Mouse (Mus musculus) limb, embryonic 11.5 days (tissue): Measurements from ENCODE around the gene Ints7. TPM values are rescaled to one million over a fixed set of nuclear protein-coding genes. Genes with fewer than 3 reads are reported as not detected.

Experiments
- ATAC-seq: fragments of 200-750 bp; cut with Nextera tagmentation; 2 replicates; pipeline ENCODE4 v1.8.0; 2017; ENCODE audit warnings: low read depth; ENCODE audit not compliant: insufficient number of reproducible peaks, low FRiP score, low TSS enrichment
- DNase-seq: peaks from one replicate; pipeline ENCODE4 v3.0.0-alpha.2; 2015; ENCODE audit warnings: low spot score
- H3K27ac ChIP-seq: fragments of 300-500 bp; sonication (generic); replicated peaks from 2 replicates; pipeline ENCODE4 v1.5.1; 2014; ENCODE audit warnings: low read depth, mild to moderate bottlenecking, low read length
- H3K27me3 ChIP-seq: fragments of 300-500 bp; sonication (generic); 2 replicates; pipeline ENCODE4 v1.6.1; 2014; ENCODE audit warnings: mild to moderate bottlenecking, low read length, mixed read lengths; ENCODE audit not compliant: control insufficient read depth, insufficient read depth
- H3K36me3 ChIP-seq: fragments of 300-500 bp; sonication (generic); 2 replicates; pipeline ENCODE4 v1.6.1; 2014; ENCODE audit warnings: mild to moderate bottlenecking, low read length, moderate library complexity, mixed read lengths; ENCODE audit not compliant: control insufficient read depth, insufficient read depth
- H3K4me1 ChIP-seq: fragments of 300-500 bp; sonication (generic); 2 replicates; pipeline ENCODE4 v1.6.1; 2014; ENCODE audit warnings: low read length, mixed read lengths; ENCODE audit not compliant: control insufficient read depth, insufficient read depth
- H3K4me2 ChIP-seq: fragments of 300-500 bp; sonication (generic); 2 replicates; pipeline ENCODE4 v1.6.1; 2014; ENCODE audit warnings: low read depth, mild to moderate bottlenecking, moderate library complexity; ENCODE audit not compliant: severe bottlenecking
- H3K4me3 ChIP-seq: fragments of 300-500 bp; sonication (generic); 2 replicates; pipeline ENCODE4 v1.5.1; 2014; ENCODE audit warnings: low read depth, low read length
- H3K9ac ChIP-seq: fragments of 300-500 bp; sonication (generic); 2 replicates; pipeline ENCODE4 v1.6.1; 2014; ENCODE audit warnings: mild to moderate bottlenecking, low read length
- H3K9me3 ChIP-seq: fragments of 300-500 bp; sonication (generic); 2 replicates; pipeline ENCODE4 v1.6.1; 2016; ENCODE audit warnings: low read length; ENCODE audit not compliant: control insufficient read depth
- WGBS: fragments of 180-500 bp; shearing (Covaris S2); extraction: QIAGEN DNeasy Blood & Tissue Kit; methylation state at CpG from one replicate; pipeline ENCODE4 v1.1.7; 2014; 5-methylcytosine and 5-hydroxymethylcytosine counted together
- polyA plus RNA-seq: library from polyadenylated mRNA; unstranded; fragments of >200 nt; fragmentation: Nextera tagmentation; extraction: Ambion mirVana; gene quantifications from 2 replicates; pipeline ENCODE4 v1.2.1, GENCODE M21; 2014

The Ints7 gene
- polyA plus RNA-seq, 1 experiment from 2014 or later, result 63.0 TPM

DNA sequence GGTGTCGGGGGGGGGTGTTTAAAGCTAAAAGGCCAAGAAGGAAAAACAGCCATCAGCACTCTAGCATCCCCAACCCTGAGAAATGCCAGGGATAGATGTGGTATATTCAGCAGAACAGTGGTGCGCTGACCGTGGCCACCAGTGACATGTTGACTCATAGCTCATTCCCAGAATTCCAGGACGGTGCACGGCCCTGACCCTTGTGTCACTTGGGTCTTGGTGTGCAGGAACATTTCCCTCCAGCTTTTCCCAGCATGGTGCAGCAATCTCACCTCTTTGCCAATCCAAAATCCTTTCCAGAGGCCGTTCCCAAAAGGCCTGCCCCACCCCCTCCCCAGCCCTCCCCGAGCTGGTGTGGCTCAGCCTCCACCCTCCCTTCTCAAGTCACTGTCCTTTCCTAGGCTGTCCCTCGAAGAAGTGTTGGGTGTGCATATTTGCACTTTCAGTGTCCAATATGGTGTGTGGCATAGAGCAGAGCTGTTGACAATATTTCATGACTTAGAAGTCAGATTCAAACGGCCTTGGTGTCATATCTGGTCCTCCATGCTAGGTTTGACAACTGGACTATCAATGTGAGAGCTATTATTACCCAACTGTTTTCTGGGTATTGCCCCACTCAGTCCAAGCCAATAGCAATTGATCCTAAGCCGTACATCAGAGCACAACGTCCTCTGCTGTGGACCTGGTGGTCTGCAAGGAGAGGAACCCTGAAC lies 53.2 kb downstream of the Ints7 start:
- DNase-seq (no peak), ATAC-seq (no peak)
- no peaks in the 10 kb centered on the region for H3K9me3 ChIP-seq
- WGBS, result 68% methylated on average over 11 of the region's 11 CpGs
- H3K27me3 ChIP-seq, result no peaks in the 10 kb centered on the region
- no peak overlapping the region for H3K9ac ChIP-seq
- H3K27ac ChIP-seq, result no peak overlapping the region
- no peak overlapping the region for H3K4me3 ChIP-seq
- no peaks in the 10 kb centered on the region for H3K4me1 ChIP-seq
- no peak overlapping the region for H3K4me2 ChIP-seq
- no peaks in the 10 kb centered on the region for H3K36me3 ChIP-seq

GRCm38 (mm10) chr1:191629170-191629636 lies 53.8 kb downstream of the Ints7 start:
- no peaks in the 10 kb centered on the region for H3K27me3 ChIP-seq
- H3K9me3 ChIP-seq, result no peaks in the 10 kb centered on the region
- H3K36me3 ChIP-seq, result no peaks in the 10 kb centered on the region
- H3K27ac ChIP-seq, result no peak overlapping the region
- no peak overlapping the region for H3K9ac ChIP-seq
- H3K4me2 ChIP-seq, result no peak overlapping the region
- WGBS, result 57% methylated on average over 3 of the region's 3 CpGs
- no peak overlapping the region for H3K4me3 ChIP-seq
- ATAC-seq (no peak), DNase-seq (no peak)
- no peaks in the 10 kb centered on the region for H3K4me1 ChIP-seq

GRCm38 (mm10) chr1:191632511-191633095 lies 57.2 kb downstream of the Ints7 start:
- no peak for DNase-seq
- Histone ChIP-seq H3K4me1 (no peaks in the 10 kb centered on the region), H3K9me3 (no peaks in the 10 kb centered on the region), H3K9ac (no peak overlapping the region), H3K4me2 (no peak overlapping the region), H3K27ac (no peak overlapping the region), H3K36me3 (no peaks in the 10 kb centered on the region), H3K27me3 (no peaks in the 10 kb centered on the region), H3K4me3 (no peak overlapping the region)
- no peak for ATAC-seq
- 76% methylated on average over 6 of the region's 6 CpGs for WGBS

- Histone ChIP-seq H3K4me1 (no peaks in the 10 kb centered on the region), H3K27me3 (no peaks in the 10 kb centered on the region), H3K4me3 (no peak overlapping the region), H3K9ac (no peak overlapping the region), H3K36me3 (no peaks in the 10 kb centered on the region), H3K4me2 (no peak overlapping the region), H3K27ac (no peak overlapping the region), H3K9me3 (no peaks in the 10 kb centered on the region)
- ATAC-seq (no peak), DNase-seq (no peak)
- WGBS, result 78% methylated on average over 2 of the region's 2 CpGs
Measured at GRCm38 (mm10) chr1:191634116-191634515, 58.7 kb downstream of the Ints7 start.

GRCm38 (mm10) chr1:191638404-191638803 lies 63.0 kb downstream of the Ints7 start:
- H3K27me3 ChIP-seq, result no peaks in the 10 kb centered on the region
- no peak overlapping the region for H3K27ac ChIP-seq
- 84% methylated on average over 2 of the region's 2 CpGs for WGBS
- no peak overlapping the region for H3K4me3 ChIP-seq
- no peak overlapping the region for H3K9ac ChIP-seq
- H3K4me1 ChIP-seq, result peaks cover 6% of the 10 kb centered on the region
- ATAC-seq, result no peak
- no peak for DNase-seq
- no peaks in the 10 kb centered on the region for H3K9me3 ChIP-seq
- H3K4me2 ChIP-seq, result no peak overlapping the region
- no peaks in the 10 kb centered on the region for H3K36me3 ChIP-seq

DNA sequence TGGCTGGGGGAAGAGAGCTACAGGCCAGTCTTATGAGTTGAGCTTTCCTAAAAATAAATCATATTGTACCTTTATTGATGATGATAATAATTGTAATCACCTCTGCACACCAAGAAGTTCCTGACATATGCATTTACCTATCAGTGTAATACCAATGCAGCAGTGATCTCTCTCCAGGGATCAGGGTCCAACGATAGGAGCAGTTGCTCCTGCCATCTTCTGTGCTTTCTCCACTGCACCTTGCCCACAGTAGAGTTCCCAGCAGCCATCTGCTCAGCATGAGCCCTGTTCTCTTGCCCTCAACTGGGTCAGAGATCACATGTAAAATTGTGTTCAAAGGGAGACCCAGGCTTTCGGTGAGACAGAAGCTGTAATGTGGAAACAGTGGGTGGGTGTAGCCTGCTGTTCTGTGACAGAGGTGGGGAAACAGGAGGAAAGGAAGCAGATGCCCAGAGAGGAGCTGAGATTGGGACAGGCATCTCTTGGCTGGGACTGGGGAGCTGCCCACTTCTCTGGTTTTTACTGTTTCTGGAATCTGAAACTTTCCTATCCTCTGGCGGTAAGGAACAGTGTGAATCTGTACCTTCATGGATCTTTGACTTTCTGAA lies 63.9 kb downstream of the Ints7 start:
- Histone ChIP-seq H3K9ac (no peak overlapping the region), H3K4me1 (peaks cover 6% of the 10 kb centered on the region), H3K4me2 (no peak overlapping the region), H3K27me3 (no peaks in the 10 kb centered on the region), H3K27ac (no peak overlapping the region), H3K4me3 (no peak overlapping the region), H3K36me3 (no peaks in the 10 kb centered on the region), H3K9me3 (no peaks in the 10 kb centered on the region)
- no peak for DNase-seq
- ATAC-seq, result no peak
- WGBS, result 68% methylated on average over 3 of the region's 3 CpGs

- H3K4me1 ChIP-seq, result peaks cover 6% of the 10 kb centered on the region
- H3K4me2 ChIP-seq, result no peak overlapping the region
- 70% methylated on average over 2 of the region's 2 CpGs for WGBS
- no peak overlapping the region for H3K27ac ChIP-seq
- no peak overlapping the region for H3K4me3 ChIP-seq
- H3K27me3 ChIP-seq, result no peaks in the 10 kb centered on the region
- no peaks in the 10 kb centered on the region for H3K9me3 ChIP-seq
- H3K36me3 ChIP-seq, result no peaks in the 10 kb centered on the region
- ATAC-seq (no peak), DNase-seq (no peak)
- H3K9ac ChIP-seq, result no peak overlapping the region
Measured at GRCm38 (mm10) chr1:191640146-191640545, 64.7 kb downstream of the Ints7 start.

DNA sequence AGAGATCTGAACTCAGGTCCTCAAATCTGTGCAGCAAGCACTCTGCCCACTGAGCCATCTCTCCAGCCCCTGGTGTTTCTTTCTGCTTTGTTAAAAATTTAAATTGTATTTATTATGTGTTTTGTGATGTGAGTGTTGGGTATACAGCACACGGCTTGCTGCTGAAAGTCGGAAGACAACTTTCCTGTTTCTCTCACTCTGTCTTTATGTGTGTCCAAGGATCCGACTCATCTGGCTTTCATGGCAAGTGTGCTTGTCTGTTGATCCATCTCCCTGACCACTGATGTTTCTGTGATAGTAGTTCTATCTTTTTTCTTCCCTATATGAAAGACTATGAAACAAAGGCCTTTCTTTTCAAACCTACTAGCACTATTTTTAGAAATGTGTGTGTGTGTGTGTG lies 65.4 kb downstream of the Ints7 start:
- no peak for ATAC-seq

More for the DNA sequence above, 65.4 kb downstream of the Ints7 start:
- H3K4me3 ChIP-seq, result no peak overlapping the region
- WGBS, result 80% methylated on average over 3 of the region's 3 CpGs
- no peak overlapping the region for H3K27ac ChIP-seq
- no peak overlapping the region for H3K9ac ChIP-seq
- H3K9me3 ChIP-seq, result no peaks in the 10 kb centered on the region
- H3K4me1 ChIP-seq, result peaks cover 6% of the 10 kb centered on the region
- no peak overlapping the region for H3K4me2 ChIP-seq
- H3K36me3 ChIP-seq, result no peaks in the 10 kb centered on the region
- DNase-seq, result no peak
- H3K27me3 ChIP-seq, result no peaks in the 10 kb centered on the region
